Mouse (Mus musculus) liver, embryonic 15.5 days (tissue): ENCODE data around the gene 2310039H08Rik. TPM values are rescaled to one million over a fixed set of nuclear protein-coding genes. Genes with fewer than 3 reads are reported as not detected.

Source experiments
- ATAC-seq: fragments of 200-750 bp; cut with Nextera tagmentation; 2 replicates; pipeline ENCODE4 v1.8.0; 2017; ENCODE audit warnings: moderate number of reproducible peaks, mild to moderate bottlenecking, moderate library complexity; ENCODE audit not compliant: insufficient read depth
- H3K27ac ChIP-seq: fragments of 300-500 bp; sonication (generic); replicated peaks from 2 replicates; pipeline ENCODE4 v1.5.1; 2015; ENCODE audit warnings: mild to moderate bottlenecking, inconsistent platforms
- H3K27me3 ChIP-seq: fragments of 300-500 bp; sonication (generic); 2 replicates; pipeline ENCODE4 v1.6.1; 2015; ENCODE audit warnings: mild to moderate bottlenecking, inconsistent platforms
- H3K36me3 ChIP-seq: fragments of 300-500 bp; sonication (generic); replicated peaks from 2 replicates; pipeline ENCODE4 v1.6.1; 2015; ENCODE audit warnings: moderate library complexity, mild to moderate bottlenecking, inconsistent platforms
- H3K4me1 ChIP-seq: fragments of 300-500 bp; sonication (generic); replicated peaks from 2 replicates; pipeline ENCODE4 v1.6.1; 2015; ENCODE audit warnings: inconsistent platforms
- H3K4me2 ChIP-seq: fragments of 300-500 bp; sonication (generic); 2 replicates; pipeline ENCODE4 v1.6.1; 2015; ENCODE audit warnings: moderate library complexity, mild to moderate bottlenecking, inconsistent platforms
- H3K4me3 ChIP-seq: fragments of 300-500 bp; sonication (generic); replicated peaks from 2 replicates; pipeline ENCODE4 v1.5.1; 2015; ENCODE audit warnings: mild to moderate bottlenecking, inconsistent platforms
- H3K9ac ChIP-seq: fragments of 300-500 bp; sonication (generic); 2 replicates; pipeline ENCODE4 v1.6.1; 2015; ENCODE audit warnings: moderate library complexity, mild to moderate bottlenecking, inconsistent platforms
- H3K9me3 ChIP-seq: fragments of 300-500 bp; sonication (generic); replicated peaks from 2 replicates; pipeline ENCODE4 v1.6.1; 2016; ENCODE audit warnings: inconsistent platforms
- WGBS: fragments of 180-500 bp; shearing (Covaris S2); methylation state at CpG from one replicate; pipeline ENCODE4 v1.1.7; 2015; ENCODE audit warnings: mixed read lengths; ENCODE audit not compliant: insufficient replicate concordance; 5-methylcytosine and 5-hydroxymethylcytosine counted together
- polyA plus RNA-seq: library from polyadenylated mRNA; unstranded; fragments of >200 nt; fragmentation: Nextera tagmentation; extraction: Ambion mirVana; gene quantifications from 2 replicates; pipeline ENCODE4 v1.2.1, GENCODE M21; 2015

2310039H08Rik gene
- 47.5 and 52.0 TPM in 2 replicates for polyA plus RNA-seq

- H3K9me3 ChIP-seq, result no peaks in the 10 kb centered on the region
- H3K4me3 ChIP-seq, result peak within 1 kb of the TSS; percentile 75
- H3K27ac ChIP-seq, result peak within 1 kb of the TSS; percentile 81
- under 1% methylated on average over 50 of the region's 50 CpGs for WGBS
- H3K27me3 ChIP-seq, result no peaks in the 10 kb centered on the region
- peak; percentile 79 for ATAC-seq
- H3K4me2 ChIP-seq, result peak within 1 kb of the TSS; percentile 87
- peaks cover 38% of the 10 kb centered on the region for H3K36me3 ChIP-seq
- H3K4me1 ChIP-seq, result peaks cover 28% of the 10 kb centered on the region
- peak within 1 kb of the TSS; percentile 71 for H3K9ac ChIP-seq
These were observed at the start of gene 2310039H08Rik for GRCm38 (mm10) chr17:46772404-46773277. Gene 2310039H08Rik, plus strand, starts transcription at chr17:46772635.

GRCm38 (mm10) chr17:46724477-46725084 lies 47.9 kb upstream of the 2310039H08Rik start:
- Histone ChIP-seq H3K4me1 (peaks cover 14% of the 10 kb centered on the region; the same call in 1 of the 2 replicates), H3K4me2 (no peak overlapping the region), H3K27me3 (peaks cover 11% of the 10 kb centered on the region), H3K36me3 (peaks cover 32% of the 10 kb centered on the region), H3K27ac (no peak overlapping the region), H3K9me3 (no peaks in the 10 kb centered on the region), H3K9ac (no peak overlapping the region), H3K4me3 (no peak overlapping the region)
- no peak for ATAC-seq
- WGBS, result 78% methylated on average over 20 of the region's 20 CpGs

GRCm38 (mm10) chr17:46725273-46725672 lies 47.2 kb upstream of the 2310039H08Rik start:
- WGBS, result 61% methylated on average over 9 of the region's 9 CpGs
- Histone ChIP-seq H3K4me2 (no peak overlapping the region), H3K27ac (no peak overlapping the region), H3K9ac (no peak overlapping the region), H3K4me3 (no peak overlapping the region), H3K9me3 (no peaks in the 10 kb centered on the region), H3K27me3 (peaks cover 11% of the 10 kb centered on the region), H3K4me1 (peaks cover 14% of the 10 kb centered on the region; the same call in 1 of the 2 replicates), H3K36me3 (peaks cover 32% of the 10 kb centered on the region)
- ATAC-seq, result no peak

GRCm38 (mm10) chr17:46725731-46726645 lies 46.4 kb upstream of the 2310039H08Rik start:
- peaks cover 14% of the 10 kb centered on the region; the same call in 1 of the 2 replicates for H3K4me1 ChIP-seq
- no peak overlapping the region for H3K27ac ChIP-seq
- H3K4me3 ChIP-seq, result no peak overlapping the region
- H3K27me3 ChIP-seq, result peaks cover 11% of the 10 kb centered on the region
- 77% methylated on average over 26 of the region's 26 CpGs for WGBS
- no peak overlapping the region for H3K4me2 ChIP-seq
- no peak overlapping the region for H3K9ac ChIP-seq
- peaks cover 29% of the 10 kb centered on the region for H3K36me3 ChIP-seq
- no peaks in the 10 kb centered on the region for H3K9me3 ChIP-seq
- ATAC-seq, result no peak

- Histone ChIP-seq H3K4me2 (no peak overlapping the region), H3K36me3 (peaks cover 22% of the 10 kb centered on the region), H3K9me3 (no peaks in the 10 kb centered on the region), H3K4me1 (peaks cover 14% of the 10 kb centered on the region; the same call in 1 of the 2 replicates), H3K9ac (no peak overlapping the region), H3K27ac (no peak overlapping the region), H3K4me3 (no peak overlapping the region), H3K27me3 (peaks cover 11% of the 10 kb centered on the region)
- ATAC-seq, result no peak
- WGBS, result 79% methylated on average over 11 of the region's 11 CpGs
These were observed 45.2 kb upstream of the 2310039H08Rik start for GRCm38 (mm10) chr17:46727271-46727670.

- H3K27me3 ChIP-seq, result peaks cover 11% of the 10 kb centered on the region
- peaks cover 14% of the 10 kb centered on the region; the same call in 1 of the 2 replicates for H3K4me1 ChIP-seq
- H3K4me3 ChIP-seq, result peak overlapping the region; percentile 49
- no peaks in the 10 kb centered on the region for H3K9me3 ChIP-seq
- peak overlapping the region; percentile 44 for H3K4me2 ChIP-seq
- H3K36me3 ChIP-seq, result peaks cover 20% of the 10 kb centered on the region
- peak overlapping the region; percentile 41; the same call in 1 of the 2 replicates for H3K27ac ChIP-seq
- 34% methylated on average over 6 of the region's 6 CpGs for WGBS
- H3K9ac ChIP-seq, result no peak overlapping the region
- no peak for ATAC-seq
These were observed 44.4 kb upstream of the 2310039H08Rik start for GRCm38 (mm10) chr17:46728021-46728420.

- Histone ChIP-seq H3K9ac (peak overlapping the region; percentile 30; the same call in 1 of the 2 replicates), H3K9me3 (no peaks in the 10 kb centered on the region), H3K4me3 (peak overlapping the region; percentile 49), H3K4me2 (peak overlapping the region; percentile 44), H3K36me3 (peaks cover 20% of the 10 kb centered on the region), H3K27ac (peak overlapping the region; percentile 41; the same call in 1 of the 2 replicates), H3K27me3 (peaks cover 11% of the 10 kb centered on the region), H3K4me1 (peaks cover 16% of the 10 kb centered on the region; the same call in 1 of the 2 replicates)
- ATAC-seq, result peak; percentile 26
- 52% methylated on average over 11 of the region's 11 CpGs for WGBS
These were observed 43.9 kb upstream of the 2310039H08Rik start for GRCm38 (mm10) chr17:46728496-46728895.

- H3K9ac ChIP-seq, result peak within 1 kb of the TSS; percentile 30; the same call in 1 of the 2 replicates
- 30% methylated on average over 24 of the region's 24 CpGs for WGBS
- H3K4me2 ChIP-seq, result peak within 1 kb of the TSS; percentile 44
- peak within 1 kb of the TSS; percentile 49 for H3K4me3 ChIP-seq
- H3K4me1 ChIP-seq, result peaks cover 18% of the 10 kb centered on the region; the same call in 1 of the 2 replicates
- peaks cover 20% of the 10 kb centered on the region for H3K36me3 ChIP-seq
- peak within 1 kb of the TSS; percentile 41; the same call in 1 of the 2 replicates for H3K27ac ChIP-seq
- no peaks in the 10 kb centered on the region for H3K9me3 ChIP-seq
- peak; percentile 71 for ATAC-seq
- peaks cover 11% of the 10 kb centered on the region for H3K27me3 ChIP-seq
These were observed 43.5 kb upstream of the 2310039H08Rik start, which contains the start of gene Gnmt for GRCm38 (mm10) chr17:46728904-46729318. Gene Gnmt, minus strand, starts transcription at chr17:46729168.

- no peak overlapping the region for H3K4me3 ChIP-seq
- no peak for ATAC-seq
- no peaks in the 10 kb centered on the region for H3K9me3 ChIP-seq
- peaks cover 24% of the 10 kb centered on the region; the same call in 1 of the 2 replicates for H3K4me1 ChIP-seq
- peaks cover under 1% of the 10 kb centered on the region for H3K27me3 ChIP-seq
- H3K9ac ChIP-seq, result no peak overlapping the region
- H3K4me2 ChIP-seq, result no peak overlapping the region
- H3K27ac ChIP-seq, result peak overlapping the region; percentile 71; the same call in 1 of the 2 replicates
- H3K36me3 ChIP-seq, result peaks cover 15% of the 10 kb centered on the region; the same call in 1 of the 2 replicates
- 70% methylated on average over 3 of the region's 3 CpGs for WGBS
These were observed 38.4 kb upstream of the 2310039H08Rik start for GRCm38 (mm10) chr17:46734055-46734454.

- Histone ChIP-seq H3K27me3 (no peaks in the 10 kb centered on the region), H3K9me3 (no peaks in the 10 kb centered on the region), H3K9ac (no peak overlapping the region), H3K4me1 (peaks cover 22% of the 10 kb centered on the region; the same call in 1 of the 2 replicates), H3K4me2 (peak overlapping the region; percentile 2; the same call in 1 of the 2 replicates), H3K4me3 (no peak overlapping the region), H3K36me3 (peaks cover 15% of the 10 kb centered on the region; the same call in 1 of the 2 replicates), H3K27ac (peak overlapping the region; percentile 71)
- ATAC-seq, result peak; percentile 78
- WGBS, result 64% methylated on average over 7 of the region's 7 CpGs
These were observed 37.1 kb upstream of the 2310039H08Rik start for GRCm38 (mm10) chr17:46735287-46735686.
